Mouse (Mus musculus): ENCODE results near the gene Copz2.
A peak's percentile ranks its signal among the peaks of the same experiment; 100 is the strongest.

Copz2 gene

GRCm38 (mm10) chr11:96906431-96907161, 56.9 kb downstream of the Copz2 start:
- peak; percentile 67 for DNase-seq (ENCODE audit: low spot score)

GRCm38 (mm10) chr11:96908594-96908993, 58.9 kb downstream of the Copz2 start:
- no peak for DNase-seq (ENCODE audit: low spot score)

GRCm38 (mm10) chr11:96910003-96910402, 60.3 kb downstream of the Copz2 start:
- DNase-seq (ENCODE audit: low spot score): peak; percentile 96

All from embryo, embryonic 10.5 days (tissue).